Mouse (Mus musculus): ENCODE results near the gene Chrna5.

Gene Chrna5

GRCm38 (mm10) chr9:55023902-55024583 lies 43.4 kb downstream of the Chrna5 start:
- peak; percentile 36 for DNase-seq

- DNase-seq: no peak
These were observed 45.0 kb downstream of the Chrna5 start for GRCm38 (mm10) chr9:55025534-55026274.

GRCm38 (mm10) chr9:55026275-55026663 lies 45.6 kb downstream of the Chrna5 start, which contains the start of gene Chrna3:
Chrna3 (minus strand) TSS chr9:55026562.
- DNase-seq: no peak

- no peak for DNase-seq
These were observed 50.9 kb downstream of the Chrna5 start for GRCm38 (mm10) chr9:55031435-55032167.

GRCm38 (mm10) chr9:55038948-55039347 lies 58.3 kb downstream of the Chrna5 start:
- no peak for DNase-seq

GRCm38 (mm10) chr9:55039983-55040382 lies 59.3 kb downstream of the Chrna5 start:
- DNase-seq: no peak

GRCm38 (mm10) chr9:55041389-55041788 lies 60.7 kb downstream of the Chrna5 start:
- DNase-seq: no peak

GRCm38 (mm10) chr9:55043688-55044087 lies 63.0 kb downstream of the Chrna5 start:
- no peak for DNase-seq

- no peak for DNase-seq
These were observed 64.3 kb downstream of the Chrna5 start for GRCm38 (mm10) chr9:55045001-55045400.

GRCm38 (mm10) chr9:55046764-55047163 lies 66.1 kb downstream of the Chrna5 start:
- DNase-seq: no peak

- no peak for DNase-seq
These were observed 67.7 kb downstream of the Chrna5 start, which contains the start of gene Chrnb4 for GRCm38 (mm10) chr9:55048211-55048880. Chrnb4 (minus strand) TSS chr9:55048779.

GRCm38 (mm10) chr9:55055386-55055930 lies 74.8 kb downstream of the Chrna5 start:
- DNase-seq: no peak

Measured in layer of hippocampus, adult 9-11 months (tissue).